Mouse (Mus musculus) intestine, postnatal 0 days (tissue): ENCODE measurements around the gene Ccdc90b. TPM values are rescaled to one million over a fixed set of nuclear protein-coding genes. Genes with fewer than 3 reads are reported as not detected.

Source experiments
- ATAC-seq: fragments of 200-750 bp; cut with Nextera tagmentation; 2 replicates; pipeline ENCODE4 v1.8.0; 2017; ENCODE audit warnings: mild to moderate bottlenecking, moderate TSS enrichment, moderate library complexity
- H3K27ac ChIP-seq: fragments of 300-500 bp; sonication (generic); 2 replicates; pipeline ENCODE4 v1.5.1; 2014; ENCODE audit warnings: mild to moderate bottlenecking, low read depth, low read length, moderate library complexity
- H3K27me3 ChIP-seq: fragments of 300-500 bp; sonication (generic); replicated peaks from 2 replicates; pipeline ENCODE4 v1.6.1; 2014; ENCODE audit warnings: low read length, mixed read lengths; ENCODE audit not compliant: control insufficient read depth, insufficient read depth
- H3K36me3 ChIP-seq: fragments of 300-500 bp; sonication (generic); 2 replicates; pipeline ENCODE4 v1.6.1; 2014; ENCODE audit warnings: mild to moderate bottlenecking, moderate library complexity; ENCODE audit not compliant: control insufficient read depth, insufficient read depth
- H3K4me1 ChIP-seq: fragments of 300-500 bp; sonication (generic); replicated peaks from 2 replicates; pipeline ENCODE4 v1.6.1; 2014; ENCODE audit warnings: antibody characterized with exemption, low read length, mixed read lengths; ENCODE audit not compliant: control insufficient read depth, insufficient read depth
- H3K4me2 ChIP-seq: fragments of 300-500 bp; sonication (generic); replicated peaks from 2 replicates; pipeline ENCODE4 v1.6.1; 2014; ENCODE audit warnings: low read depth, mild to moderate bottlenecking, moderate library complexity
- H3K4me3 ChIP-seq: fragments of 300-500 bp; sonication (generic); 2 replicates; pipeline ENCODE4 v1.5.1; 2014; ENCODE audit warnings: low read depth, low read length
- H3K9ac ChIP-seq: fragments of 300-500 bp; sonication (generic); 2 replicates; pipeline ENCODE4 v1.6.1; 2014; ENCODE audit warnings: mild to moderate bottlenecking, low read depth, low read length
- H3K9me3 ChIP-seq: fragments of 300-500 bp; sonication (generic); 2 replicates; pipeline ENCODE4 v1.6.1; 2016; ENCODE audit warnings: mixed run types; ENCODE audit not compliant: control insufficient read depth
- CTCF ChIP-seq: sonication (generic); IDR thresholded peaks from 2 replicates; pipeline ENCODE4 v1.5.1; 2016; ENCODE audit warnings: low read depth, mild to moderate bottlenecking, control low read depth, antibody characterized with exemption, moderate library complexity
- WGBS: fragments of 180-500 bp; shearing (Covaris S2); extraction: QIAGEN DNeasy Blood & Tissue Kit; methylation state at CpG from one replicate; pipeline ENCODE4 v1.1.7; 2014; 5-methylcytosine and 5-hydroxymethylcytosine counted together
- polyA plus RNA-seq: library from polyadenylated mRNA; unstranded; fragments of >200 nt; fragmentation: Nextera tagmentation; extraction: Ambion mirVana; gene quantifications from 2 replicates; pipeline ENCODE4 v1.2.1, GENCODE M21; 2015

The Ccdc90b gene
- polyA plus RNA-seq, 1 experiment from 2014 or later: 38.5 TPM

- H3K27ac ChIP-seq: no peak overlapping the region
- no peaks in the 10 kb centered on the region for H3K9me3 ChIP-seq
- no peak for ATAC-seq
- no peak overlapping the region for H3K4me3 ChIP-seq
- WGBS: 79% methylated on average over 6 of the region's 6 CpGs
- TF ChIP-seq CTCF: no peak
- no peaks in the 10 kb centered on the region for H3K27me3 ChIP-seq
- no peak overlapping the region for H3K4me2 ChIP-seq
- no peak overlapping the region for H3K9ac ChIP-seq
- H3K36me3 ChIP-seq: no peaks in the 10 kb centered on the region
- no peaks in the 10 kb centered on the region for H3K4me1 ChIP-seq
Observed at GRCm38 (mm10) chr7:92550248-92550989, 10.5 kb upstream of the Ccdc90b start.

DNA sequence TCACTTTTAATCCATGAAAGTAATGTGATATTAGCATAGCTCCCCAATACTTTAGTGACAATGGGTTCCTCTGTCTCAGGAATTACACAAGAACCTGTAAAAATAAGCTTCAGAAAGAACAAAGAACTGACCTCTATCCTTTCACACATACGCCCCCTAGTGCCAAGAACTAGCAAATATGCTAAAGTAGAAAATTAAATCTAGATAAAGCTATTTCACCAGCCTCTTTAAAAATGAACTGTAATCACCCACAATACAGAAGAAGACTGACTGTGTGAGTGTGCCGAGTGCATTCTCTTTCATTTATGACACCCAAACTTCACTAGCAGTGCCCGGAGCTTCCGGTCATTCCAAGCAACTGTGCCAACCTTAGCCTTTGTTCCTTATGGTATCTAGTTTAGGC is 10.0 kb upstream of the Ccdc90b start:
- WGBS: 51% methylated on average over 4 of the region's 4 CpGs
- Histone ChIP-seq H3K9me3 (no peaks in the 10 kb centered on the region), H3K4me2 (no peak overlapping the region), H3K27ac (no peak overlapping the region), H3K27me3 (no peaks in the 10 kb centered on the region), H3K36me3 (no peaks in the 10 kb centered on the region), H3K4me3 (no peak overlapping the region), H3K9ac (no peak overlapping the region), H3K4me1 (no peaks in the 10 kb centered on the region)
- peak; percentile 73 for TF ChIP-seq CTCF
- ATAC-seq: no peak

DNA sequence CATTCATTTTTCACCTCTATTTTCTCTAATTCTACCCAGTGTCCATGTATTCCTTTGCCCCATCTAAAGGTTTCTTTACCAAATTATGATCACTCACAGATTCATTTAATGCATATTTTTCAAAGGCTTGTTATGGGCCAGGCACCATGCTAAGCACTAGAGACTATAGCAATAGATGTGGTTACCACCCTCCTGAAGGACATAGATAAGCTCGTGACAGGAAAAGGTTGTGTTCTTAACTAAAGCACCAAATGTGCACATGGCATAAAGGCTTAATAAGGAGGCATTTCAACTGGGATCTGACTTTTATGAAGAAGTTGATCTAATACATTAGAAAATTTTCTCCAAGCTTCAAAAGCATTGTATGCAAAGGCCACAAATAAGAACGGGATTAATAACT is 2.2 kb upstream of the Ccdc90b start:
- H3K27ac ChIP-seq: no peak overlapping the region
- no peaks in the 10 kb centered on the region for H3K27me3 ChIP-seq
- TF ChIP-seq CTCF: no peak
- H3K9me3 ChIP-seq: no peaks in the 10 kb centered on the region
- no peaks in the 10 kb centered on the region for H3K4me1 ChIP-seq
- WGBS: 88% methylated on average over 2 of the region's 2 CpGs
- H3K4me3 ChIP-seq: no peak overlapping the region
- H3K4me2 ChIP-seq: no peak overlapping the region
- ATAC-seq: no peak
- no peaks in the 10 kb centered on the region for H3K36me3 ChIP-seq
- no peak overlapping the region for H3K9ac ChIP-seq

GRCm38 (mm10) chr7:92566775-92567174 is 5.8 kb downstream of the Ccdc90b start:
- ATAC-seq: peak; percentile 58
- no peak overlapping the region for H3K4me2 ChIP-seq
- 68% methylated on average over 1 of the region's 1 CpGs for WGBS
- no peaks in the 10 kb centered on the region for H3K27me3 ChIP-seq
- H3K27ac ChIP-seq: no peak overlapping the region
- no peaks in the 10 kb centered on the region for H3K4me1 ChIP-seq
- H3K36me3 ChIP-seq: peaks cover 6% of the 10 kb centered on the region; the same call in 1 of the 2 replicates
- no peak for TF ChIP-seq CTCF
- H3K9me3 ChIP-seq: no peaks in the 10 kb centered on the region
- no peak overlapping the region for H3K4me3 ChIP-seq
- H3K9ac ChIP-seq: no peak overlapping the region; the same call in 1 of the 2 replicates

GRCm38 (mm10) chr7:92580491-92581207 is 19.7 kb downstream of the Ccdc90b start:
- Histone ChIP-seq H3K36me3 (peaks cover 21% of the 10 kb centered on the region), H3K9me3 (no peaks in the 10 kb centered on the region), H3K4me1 (no peaks in the 10 kb centered on the region), H3K27me3 (no peaks in the 10 kb centered on the region), H3K27ac (no peak overlapping the region), H3K9ac (no peak overlapping the region), H3K4me3 (no peak overlapping the region), H3K4me2 (no peak overlapping the region)
- ATAC-seq: no peak
- TF ChIP-seq CTCF: no peak
- 88% methylated on average over 5 of the region's 5 CpGs for WGBS

GRCm38 (mm10) chr7:92583567-92583966 is 22.6 kb downstream of the Ccdc90b start:
- Histone ChIP-seq H3K9me3 (no peaks in the 10 kb centered on the region), H3K27ac (no peak overlapping the region), H3K27me3 (no peaks in the 10 kb centered on the region), H3K4me2 (no peak overlapping the region), H3K9ac (no peak overlapping the region), H3K36me3 (peaks cover 12% of the 10 kb centered on the region; the same call in 1 of the 2 replicates), H3K4me3 (no peak overlapping the region), H3K4me1 (no peaks in the 10 kb centered on the region)
- ATAC-seq: no peak
- WGBS: 87% methylated on average over 7 of the region's 7 CpGs
- no peak for TF ChIP-seq CTCF
